Mouse (Mus musculus) cortical plate, adult 2 months (tissue): ENCODE results near the gene Itpr1.

Source experiments
- CTCF ChIP-seq: fragments of 200-500 bp; IDR thresholded peaks from 2 replicates; pipeline ENCODE4 v1.5.1; 2011; ENCODE audit warnings: mild to moderate bottlenecking, control low read depth, low read length; ENCODE audit not compliant: insufficient read depth; ENCODE audit errors: extremely low read depth
- POLR2A ChIP-seq: fragments of 200-500 bp; IDR thresholded peaks from 2 replicates; pipeline ENCODE4 v1.6.1; 2011; ENCODE audit warnings: mild to moderate bottlenecking, low read length, control low read depth; ENCODE audit not compliant: insufficient read depth; ENCODE audit errors: extremely low read depth

- TF ChIP-seq POLR2A (no peak), CTCF (no peak)
Observed at GRCm38 (mm10) chr6:108445006-108445405, 232.1 kb downstream of the Itpr1 start.
